ENCODE assay signal across 16 mouse cellular contexts in genomic region chr11:101454702-101455101, GRCm38 (mm10). TPM values are rescaled to one million over a fixed set of nuclear protein-coding genes. Genes with fewer than 3 reads are reported as not detected.
DNase-seq lines count a peak whose midpoint lies in the region; ATAC-seq and TF ChIP-seq lines count a peak whose summit lies in the region.
"Had no signal": no experiment of that assay in that cellular context is flagged by ENCODE, and none has a peak within 500 bp of the region (broad histone marks: within the 10 kb centered on the region; RNA-seq: fewer than 3 reads in every experiment).

No protein-coding gene starts in this region.

- H3K4me2 ChIP-seq in CH12.LX (ENCODE audit: insufficient read depth, low read depth, poor library complexity, severe bottlenecking), result no peak overlapping the region
- H3K4me2 ChIP-seq in embryonic facial prominence, embryonic 12.5 days (replicated peaks), result no peak overlapping the region
- H3K4me2 ChIP-seq in hindbrain, embryonic 14.5 days (replicated peaks), result no peak overlapping the region
- H3K4me2 ChIP-seq in heart, embryonic 11.5 days, result no peak overlapping the region
- no peak overlapping the region for H3K4me2 ChIP-seq in intestine, embryonic 15.5 days (replicated peaks)

- in situ Hi-C loops in CH12.LX (cut with MboI; ENCODE audit: low pct_ligation_motif_present, low pct_unique_long_range_greater_than_20kb, low sequenced_read_pairs), result no loop called here

- peaks cover 0 to 49% of the 10 kb centered on the region in 2 experiments; a peak in 3 of 4 replicates for H3K4me1 ChIP-seq in CH12.LX (ENCODE audit: control insufficient read depth in 1 of 2, insufficient read depth in 2 of 2)
- peaks cover 12% of the 10 kb centered on the region; the same call in 1 of the 2 replicates for H3K4me1 ChIP-seq in embryonic facial prominence, embryonic 12.5 days
- H3K4me1 ChIP-seq in hindbrain, embryonic 14.5 days (replicated peaks; ENCODE audit: control insufficient read depth, insufficient read depth, low read length), result no peaks in the 10 kb centered on the region
- peaks cover 4% of the 10 kb centered on the region for H3K4me1 ChIP-seq in heart, embryonic 11.5 days (ENCODE audit: control insufficient read depth, insufficient read depth, low read length)
- peaks cover 8% of the 10 kb centered on the region for H3K4me1 ChIP-seq in intestine, embryonic 15.5 days (replicated peaks)

- no peak overlapping the region for H3K27ac ChIP-seq in CH12.LX (ENCODE audit: insufficient read depth, low read depth)
- 0 out of 2 replicates have a peak overlapping the region, but pooled peaks have one; percentile 38 for H3K27ac ChIP-seq in embryonic facial prominence, embryonic 12.5 days
- no peak overlapping the region for H3K27ac ChIP-seq in hindbrain, embryonic 14.5 days
- H3K27ac ChIP-seq in heart, embryonic 11.5 days (ENCODE audit: low read depth, low read length), result no peak overlapping the region
- no peak overlapping the region for H3K27ac ChIP-seq in intestine, embryonic 15.5 days

- no peak overlapping the region for H3K4me3 ChIP-seq in CH12.LX (replicated peaks in 1 of 3; ENCODE audit: low read depth in 2 of 3, low read length in 2 of 3, poor library complexity in 1 of 3)
- H3K4me3 ChIP-seq in embryonic facial prominence, embryonic 12.5 days, result no peak overlapping the region
- H3K4me3 ChIP-seq in hindbrain, embryonic 14.5 days (replicated peaks; ENCODE audit: low read length), result no peak overlapping the region
- H3K4me3 ChIP-seq in heart, embryonic 11.5 days (ENCODE audit: low read depth, low read length), result no peak overlapping the region
- H3K4me3 ChIP-seq in intestine, embryonic 15.5 days (replicated peaks), result no peak overlapping the region

- H3K9ac ChIP-seq in CH12.LX (ENCODE audit: insufficient read depth, low read depth), result no peak overlapping the region
- no peak overlapping the region for H3K9ac ChIP-seq in embryonic facial prominence, embryonic 12.5 days
- H3K9ac ChIP-seq in hindbrain, embryonic 14.5 days, result no peak overlapping the region
- no peak overlapping the region for H3K9ac ChIP-seq in heart, embryonic 11.5 days (ENCODE audit: low read depth, low read length)
- no peak overlapping the region for H3K9ac ChIP-seq in intestine, embryonic 15.5 days

- TF ChIP-seq EP300 in CH12.LX (IDR thresholded peaks at IDR 0.05; ENCODE audit: low read length), result peak; percentile 23; the same call in 1 of the 2 replicates

- H3K27me3 ChIP-seq in CH12.LX (replicated peaks), result no peaks in the 10 kb centered on the region
- no peaks in the 10 kb centered on the region for H3K27me3 ChIP-seq in embryonic facial prominence, embryonic 12.5 days
- H3K27me3 ChIP-seq in hindbrain, embryonic 14.5 days (ENCODE audit: control insufficient read depth, insufficient read depth, low read length), result no peaks in the 10 kb centered on the region
- H3K27me3 ChIP-seq in heart, embryonic 11.5 days (ENCODE audit: control insufficient read depth, insufficient read depth, low read length), result no peaks in the 10 kb centered on the region
- no peaks in the 10 kb centered on the region for H3K27me3 ChIP-seq in intestine, embryonic 15.5 days (replicated peaks)

- dilution Hi-C loops in CH12.LX (cut with MboI; ENCODE audit: extremely low pct_ligation_motif_present, extremely low pct_unique_long_range_greater_than_20kb, low sequenced_read_pairs), result no loop called here

- H3K9me3 ChIP-seq in CH12.LX (replicated peaks; ENCODE audit: low read length), result no peaks in the 10 kb centered on the region
- no peaks in the 10 kb centered on the region for H3K9me3 ChIP-seq in embryonic facial prominence, embryonic 12.5 days
- H3K9me3 ChIP-seq in hindbrain, embryonic 14.5 days (ENCODE audit: control insufficient read depth, low read length), result no peaks in the 10 kb centered on the region
- no peaks in the 10 kb centered on the region for H3K9me3 ChIP-seq in heart, embryonic 11.5 days (replicated peaks; ENCODE audit: control insufficient read depth, low read length)
- H3K9me3 ChIP-seq in intestine, embryonic 15.5 days, result no peaks in the 10 kb centered on the region

- H3K79me2 ChIP-seq in CH12.LX (replicated peaks; ENCODE audit: control insufficient read depth, extremely low read depth, insufficient read depth, poor library complexity, severe bottlenecking), result 0 out of 2 replicates have a peak, but pooled peaks cover 8% of the 10 kb centered on the region

- 17% methylated on average over 6 of the region's 6 CpGs for WGBS in embryonic facial prominence, embryonic 12.5 days
- WGBS in hindbrain, embryonic 14.5 days, result 31% methylated on average over 6 of the region's 6 CpGs
- WGBS in heart, embryonic 11.5 days (ENCODE audit: insufficient replicate concordance), result 78% methylated on average over 6 of the region's 6 CpGs
- 76% methylated on average over 6 of the region's 6 CpGs for WGBS in intestine, embryonic 15.5 days

- no peak for ATAC-seq in embryonic facial prominence, embryonic 12.5 days (ENCODE audit: insufficient number of reproducible peaks, insufficient read depth, low FRiP score, low TSS enrichment)
- ATAC-seq in hindbrain, embryonic 14.5 days (ENCODE audit: low FRiP score), result peak; percentile 38; the same call in 1 of the 2 replicates
- ATAC-seq in inflammation-experienced regulatory T-cells, adult 6 months, result no peak
- no peak for ATAC-seq in heart, embryonic 11.5 days (replicated peaks; ENCODE audit: insufficient number of reproducible peaks, low FRiP score, low TSS enrichment)
- no peak for ATAC-seq in intestine, embryonic 15.5 days
- ATAC-seq: activated CD4-positive, CD25-positive, alpha-beta regulatory T cell, adult 4 months had no signal

- peaks cover 31 to 80% of the 10 kb centered on the region in 2 experiments for H3K36me3 ChIP-seq in CH12.LX (replicated peaks in 1 of 2; ENCODE audit: control insufficient read depth in 1 of 2, insufficient read depth in 1 of 2, low read length in 1 of 2)
- peaks cover 4% of the 10 kb centered on the region; the same call in 1 of the 2 replicates for H3K36me3 ChIP-seq in embryonic facial prominence, embryonic 12.5 days
- H3K36me3 ChIP-seq in hindbrain, embryonic 14.5 days (replicated peaks; ENCODE audit: control insufficient read depth, insufficient read depth), result peaks cover 35% of the 10 kb centered on the region
- no peaks in the 10 kb centered on the region for H3K36me3 ChIP-seq in heart, embryonic 11.5 days (ENCODE audit: control insufficient read depth, insufficient read depth, low read length)
- H3K36me3 ChIP-seq in intestine, embryonic 15.5 days, result no peaks in the 10 kb centered on the region; the same call in 1 of the 2 replicates

- TF ChIP-seq POLR2A in CH12.LX (IDR thresholded peaks at IDR 0.05; ENCODE audit: low read depth, low read length), result no peak

- TF ChIP-seq RAD21 in CH12.LX (IDR thresholded peaks at IDR 0.05; ENCODE audit: low read depth, low read length), result no peak

- peak; percentile 27 for DNase-seq in kidney, postnatal 14 days
- no peak for DNase-seq in kidney, adult 9 months
- DNase-seq in CH12.LX (ENCODE audit: extremely low read depth), result no peak
- no peak for DNase-seq in hindbrain, embryonic 14.5 days (ENCODE audit: low spot score)
- DNase-seq: cerebellum, postnatal 10 days; heart, adult 18-20 months; heart, postnatal 36 days; layer of hippocampus, adult 9-11 months; liver; lung, postnatal 4 days; right cerebral cortex, postnatal 14 days had no signal

- no peak for TF ChIP-seq CTCF in CH12.LX (conservative IDR thresholded peaks at IDR 0.05 in 1 of 2, IDR thresholded peaks at IDR 0.05 in 1 of 2; ENCODE audit: low read depth in 2 of 2, low read length in 2 of 2)

RNA-seq across cellular contexts. Expression of gene Ifi35, which starts 6.5 kb away (rescaled TPM):
- total RNA-seq in CH12.LX (2012; rRNA removed) (49.3 and 59.3 TPM in 2 replicates), CH12.LX (2014; rRNA removed) (74.9 and 79.1 TPM in 2 replicates)
- 63.7 and 67.6 TPM in 2 replicates for polyA plus RNA-seq in CH12.LX (2012; ENCODE audit: insufficient read length, low read depth)
- 5.9 and 6.1 TPM in 2 replicates for polyA plus RNA-seq in embryonic facial prominence, embryonic 12.5 days (2016; fragmentation: Nextera tagmentation; extraction: Ambion mirVana)
- 2.6 and 5.4 TPM in 2 replicates for polyA plus RNA-seq in hindbrain, embryonic 14.5 days (2014; fragmentation: Nextera tagmentation; extraction: Ambion mirVana)
- 100 to 1,000 TPM; 143 to 171 (median 153) TPM for polyA plus RNA-seq in inflammation-experienced regulatory T-cells, adult 6 months (2017; shearing (Covaris generic))
- 10.2 and 11.8 TPM in 2 replicates for polyA plus RNA-seq in heart, embryonic 11.5 days (2014; fragmentation: Nextera tagmentation; extraction: Ambion mirVana)
- 23.9 and 24.5 TPM in 2 replicates for polyA plus RNA-seq in intestine, embryonic 15.5 days (2015; fragmentation: Nextera tagmentation; extraction: Ambion mirVana)

RNA-seq across cellular contexts. Expression of gene Rnd2, which starts 10.1 kb away (rescaled TPM):
- 2.8 and 3.4 TPM in 2 replicates for total RNA-seq in CH12.LX (2012; rRNA removed)
- 1.1 and 1.4 TPM in 2 replicates for total RNA-seq in CH12.LX (2014; rRNA removed)
- polyA plus RNA-seq in CH12.LX (2012; ENCODE audit: insufficient read length, low read depth), result 4.5 and 4.6 TPM in 2 replicates
- polyA plus RNA-seq in embryonic facial prominence, embryonic 12.5 days (2016; fragmentation: Nextera tagmentation; extraction: Ambion mirVana), result 15.2 and 17.2 TPM in 2 replicates
- 51.0 and 52.5 TPM in 2 replicates for polyA plus RNA-seq in hindbrain, embryonic 14.5 days (2014; fragmentation: Nextera tagmentation; extraction: Ambion mirVana)
- not detected for polyA plus RNA-seq in inflammation-experienced regulatory T-cells, adult 6 months (2017; shearing (Covaris generic))
- 17.5 and 22.3 TPM in 2 replicates for polyA plus RNA-seq in heart, embryonic 11.5 days (2014; fragmentation: Nextera tagmentation; extraction: Ambion mirVana)
- polyA plus RNA-seq in intestine, embryonic 15.5 days (2015; fragmentation: Nextera tagmentation; extraction: Ambion mirVana), result 23.7 and 24.5 TPM in 2 replicates

RNA-seq across cellular contexts. Expression of gene Vat1, which starts 11.3 kb away (rescaled TPM):
- total RNA-seq in CH12.LX (2012; rRNA removed) (20.2 and 29.9 TPM in 2 replicates), CH12.LX (2014; rRNA removed) (14.5 and 14.9 TPM in 2 replicates)
- 46.0 and 49.4 TPM in 2 replicates for polyA plus RNA-seq in CH12.LX (2012; ENCODE audit: insufficient read length, low read depth)
- 32.2 and 35.4 TPM in 2 replicates for polyA plus RNA-seq in embryonic facial prominence, embryonic 12.5 days (2016; fragmentation: Nextera tagmentation; extraction: Ambion mirVana)
- polyA plus RNA-seq in hindbrain, embryonic 14.5 days (2014; fragmentation: Nextera tagmentation; extraction: Ambion mirVana), result 99.9 and 117 TPM in 2 replicates
- 1 to 10 TPM; 1.7 to 2.5 (median 1.9) TPM for polyA plus RNA-seq in inflammation-experienced regulatory T-cells, adult 6 months (2017; shearing (Covaris generic))
- 26.5 and 31.7 TPM in 2 replicates for polyA plus RNA-seq in heart, embryonic 11.5 days (2014; fragmentation: Nextera tagmentation; extraction: Ambion mirVana)
- 69.7 and 70.0 TPM in 2 replicates for polyA plus RNA-seq in intestine, embryonic 15.5 days (2015; fragmentation: Nextera tagmentation; extraction: Ambion mirVana)

RNA-seq across cellular contexts. Expression of gene Rpl27, which starts 12.6 kb away (rescaled TPM):
- total RNA-seq in CH12.LX (2012; rRNA removed) (3,039 and 3,055 TPM in 2 replicates), CH12.LX (2014; rRNA removed) (5,415 and 5,728 TPM in 2 replicates)
- 881 and 909 TPM in 2 replicates for polyA plus RNA-seq in CH12.LX (2012; ENCODE audit: insufficient read length, low read depth)
- 361 and 382 TPM in 2 replicates for polyA plus RNA-seq in embryonic facial prominence, embryonic 12.5 days (2016; fragmentation: Nextera tagmentation; extraction: Ambion mirVana)
- polyA plus RNA-seq in hindbrain, embryonic 14.5 days (2014; fragmentation: Nextera tagmentation; extraction: Ambion mirVana), result 248 and 297 TPM in 2 replicates
- 100 to 1,000 TPM; 523 to 733 (median 603) TPM for polyA plus RNA-seq in inflammation-experienced regulatory T-cells, adult 6 months (2017; shearing (Covaris generic))
- polyA plus RNA-seq in heart, embryonic 11.5 days (2014; fragmentation: Nextera tagmentation; extraction: Ambion mirVana), result 286 and 315 TPM in 2 replicates
- 322 and 353 TPM in 2 replicates for polyA plus RNA-seq in intestine, embryonic 15.5 days (2015; fragmentation: Nextera tagmentation; extraction: Ambion mirVana)

RNA-seq across cellular contexts. Expression of gene Ptges3l, which starts 29.6 kb away (rescaled TPM):
- 2.3 and 2.4 TPM in 2 replicates for total RNA-seq in CH12.LX (2012; rRNA removed)
- total RNA-seq in CH12.LX (2014; rRNA removed), result 1.9 and 2.3 TPM in 2 replicates
- polyA plus RNA-seq in CH12.LX (2012; ENCODE audit: insufficient read length, low read depth), result 2.2 and 3.0 TPM in 2 replicates
- 7.4 and 9.1 TPM in 2 replicates for polyA plus RNA-seq in embryonic facial prominence, embryonic 12.5 days (2016; fragmentation: Nextera tagmentation; extraction: Ambion mirVana)
- polyA plus RNA-seq in hindbrain, embryonic 14.5 days (2014; fragmentation: Nextera tagmentation; extraction: Ambion mirVana), result 1.9 and 2.2 TPM in 2 replicates
- polyA plus RNA-seq in inflammation-experienced regulatory T-cells, adult 6 months (2017; shearing (Covaris generic)), result 1 to 10 TPM; 1.6 to 2.2 (median 2.1) TPM
- polyA plus RNA-seq in heart, embryonic 11.5 days (2014; fragmentation: Nextera tagmentation; extraction: Ambion mirVana), result 75.3 and 82.6 TPM in 2 replicates
- 11.7 TPM in 2 replicates for polyA plus RNA-seq in intestine, embryonic 15.5 days (2015; fragmentation: Nextera tagmentation; extraction: Ambion mirVana)
